Mouse (Mus musculus) liver, embryonic 14.5 days (tissue): ENCODE measurements at regions not wholly inside any gene's neighbourhood (a gene's known extent, or its start where the extent isn't known, plus 50 kb on each side); places are given as distances from the start of the nearest gene placed in this dataset.

Source experiments
- ATAC-seq: fragments of 200-750 bp; cut with Nextera tagmentation; 2 replicates; pipeline ENCODE4 v1.8.0; 2017; ENCODE audit warnings: moderate number of reproducible peaks, mild to moderate bottlenecking, moderate library complexity; ENCODE audit not compliant: insufficient read depth
- DNase-seq, 3 experiments: peaks; one replicate each; pipeline ENCODE4 v3.0.0-alpha.2; 2012 to 2013; ENCODE audit warnings: low read depth in 3 of 3, low spot score in 3 of 3
- H3K27ac ChIP-seq: fragments of 300-500 bp; sonication (generic); 2 replicates; pipeline ENCODE4 v1.5.1; 2014; ENCODE audit warnings: moderate library complexity, mild to moderate bottlenecking, control low read depth, inconsistent platforms
- H3K27me3 ChIP-seq: fragments of 300-500 bp; sonication (generic); 2 replicates; pipeline ENCODE4 v1.6.1; 2014; ENCODE audit warnings: mild to moderate bottlenecking, low read length, moderate library complexity; ENCODE audit not compliant: control insufficient read depth, insufficient read depth
- H3K36me3 ChIP-seq: fragments of 300-500 bp; sonication (generic); replicated peaks from 2 replicates; pipeline ENCODE4 v1.6.1; 2014; ENCODE audit warnings: low read depth; ENCODE audit not compliant: control insufficient read depth, insufficient read depth
- H3K4me1 ChIP-seq, 2 experiments: fragments of 200-500 bp in 1 of 2; fragments of 300-500 bp in 1 of 2; sonication (generic) in 1 of 2; replicated peaks; 2 replicates each; pipeline ENCODE4 v1.6.1; 2012 to 2014; ENCODE audit warnings: antibody characterized with exemption in 1 of 2, inconsistent platforms in 1 of 2, low read length in 1 of 2; ENCODE audit not compliant: control insufficient read depth in 2 of 2, insufficient read depth in 2 of 2
- H3K4me2 ChIP-seq: fragments of 300-500 bp; sonication (generic); 2 replicates; pipeline ENCODE4 v1.6.1; 2014; ENCODE audit warnings: low read depth, mild to moderate bottlenecking, control low read depth, moderate library complexity
- H3K4me3 ChIP-seq, 2 experiments: fragments of 200-500 bp in 1 of 2; fragments of 300-500 bp in 1 of 2; sonication (generic) in 1 of 2; 2 replicates each; pipeline ENCODE4 v1.5.1; 2012 to 2014; ENCODE audit warnings: low read depth in 2 of 2, low read length in 2 of 2, mild to moderate bottlenecking in 2 of 2, control low read depth in 1 of 2, inconsistent platforms in 1 of 2, moderate library complexity in 1 of 2; ENCODE audit not compliant: insufficient read depth in 1 of 2
- H3K9ac ChIP-seq: fragments of 300-500 bp; sonication (generic); replicated peaks from 2 replicates; pipeline ENCODE4 v1.6.1; 2014; ENCODE audit warnings: mild to moderate bottlenecking, control low read depth, moderate library complexity
- H3K9me3 ChIP-seq: fragments of 300-500 bp; sonication (generic); 2 replicates; pipeline ENCODE4 v1.6.1; 2016; ENCODE audit warnings: low read length, mixed read lengths; ENCODE audit not compliant: control insufficient read depth
- CTCF ChIP-seq: IDR thresholded peaks from 2 replicates; pipeline ENCODE4 v1.5.1; 2016; ENCODE audit warnings: antibody characterized with exemption, low read depth, control low read depth
- EP300 ChIP-seq: IDR thresholded peaks from 2 replicates; pipeline ENCODE4 v1.6.1; 2016; ENCODE audit warnings: antibody characterized with exemption, low read depth
- WGBS: fragments of 180-500 bp; shearing (Covaris S2); extraction: QIAGEN DNeasy Blood & Tissue Kit; methylation state at CpG from one replicate; pipeline ENCODE4 v1.1.7; 2014; ENCODE audit not compliant: insufficient replicate concordance; 5-methylcytosine and 5-hydroxymethylcytosine counted together

- H3K27ac ChIP-seq = no peak overlapping the region
Measured at GRCm38 (mm10) chr3:104288970-104289680, 69.0 kb upstream of the Magi3 start.

GRCm38 (mm10) chr3:104287900-104288299 is 67.7 kb upstream of the Magi3 start:
- ATAC-seq (no peak), DNase-seq (no peak)
- Histone ChIP-seq H3K4me3 (no peak overlapping the region), H3K9me3 (no peaks in the 10 kb centered on the region), H3K36me3 (no peaks in the 10 kb centered on the region), H3K27ac (no peak overlapping the region), H3K9ac (no peak overlapping the region), H3K4me1 (no peaks in the 10 kb centered on the region; a peak in 1 of 4 replicates), H3K4me2 (no peak overlapping the region), H3K27me3 (no peaks in the 10 kb centered on the region)
- TF ChIP-seq CTCF = no peak
- TF ChIP-seq EP300 = no peak

More at GRCm38 (mm10) chr3:104288970-104289680, 69.0 kb upstream of the Magi3 start:
- no peak for DNase-seq
- no peaks in the 10 kb centered on the region for H3K9me3 ChIP-seq
- no peak overlapping the region for H3K4me3 ChIP-seq
- WGBS = 60% methylated on average over 5 of the region's 5 CpGs
- no peaks in the 10 kb centered on the region for H3K27me3 ChIP-seq
- no peaks in the 10 kb centered on the region for H3K36me3 ChIP-seq
- H3K4me1 ChIP-seq = no peaks in the 10 kb centered on the region; a peak in 1 of 4 replicates
- no peak overlapping the region for H3K9ac ChIP-seq
- TF ChIP-seq CTCF = no peak
- no peak for TF ChIP-seq EP300
- no peak for ATAC-seq
- no peak overlapping the region for H3K4me2 ChIP-seq

GRCm38 (mm10) chr3:104284961-104285360 is 64.8 kb upstream of the Magi3 start:
- no peak for TF ChIP-seq CTCF
- no peak for TF ChIP-seq EP300
- no peak overlapping the region for H3K4me3 ChIP-seq
- DNase-seq (no peak), ATAC-seq (no peak)
- WGBS = 69% methylated on average over 2 of the region's 2 CpGs
- H3K27ac ChIP-seq = no peak overlapping the region
- H3K9ac ChIP-seq = no peak overlapping the region
- no peaks in the 10 kb centered on the region for H3K9me3 ChIP-seq
- no peak overlapping the region for H3K4me2 ChIP-seq
- no peaks in the 10 kb centered on the region for H3K27me3 ChIP-seq
- no peaks in the 10 kb centered on the region for H3K36me3 ChIP-seq
- H3K4me1 ChIP-seq = peaks cover 0 to 6% of the 10 kb centered on the region in 2 experiments; a peak in 2 of 4 replicates

GRCm38 (mm10) chr3:104283855-104284254 is 63.7 kb upstream of the Magi3 start:
- H3K27ac ChIP-seq = no peak overlapping the region
- ATAC-seq (no peak), DNase-seq (no peak)
- H3K4me3 ChIP-seq = no peak overlapping the region
- no peaks in the 10 kb centered on the region for H3K27me3 ChIP-seq
- TF ChIP-seq EP300 (no peak), CTCF (no peak)
- H3K36me3 ChIP-seq = no peaks in the 10 kb centered on the region
- H3K9ac ChIP-seq = no peak overlapping the region
- H3K4me2 ChIP-seq = no peak overlapping the region
- no peaks in the 10 kb centered on the region for H3K9me3 ChIP-seq
- WGBS = 60% methylated on average over 5 of the region's 5 CpGs
- H3K4me1 ChIP-seq = peaks cover 0 to 9% of the 10 kb centered on the region in 2 experiments; a peak in 2 of 4 replicates

DNA sequence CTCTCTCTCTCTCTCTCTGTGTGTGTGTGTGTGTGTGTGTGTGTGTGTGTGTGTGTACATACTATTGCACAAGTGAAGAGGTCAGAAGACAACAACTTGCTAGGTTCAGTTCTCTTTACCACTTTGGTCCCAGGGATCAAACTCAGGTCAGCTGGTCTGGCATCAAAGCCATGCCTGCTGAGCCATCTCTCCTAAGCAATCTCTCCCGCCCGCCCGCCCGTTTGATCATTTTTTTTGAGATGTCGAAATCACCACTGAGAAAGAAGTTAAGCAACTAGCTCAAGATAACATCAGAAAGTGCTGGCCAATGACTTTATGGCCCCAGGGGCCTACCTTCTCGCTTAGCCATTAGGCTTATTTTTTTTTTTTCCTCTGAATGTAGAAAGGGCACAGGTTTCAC is 59.3 kb upstream of the Magi3 start:
- 0 out of 2 replicates have a peak, but pooled peaks have one; percentile 45 for ATAC-seq
- DNase-seq = peak; percentile 5 to 14 (median 7)
- TF ChIP-seq EP300 (no peak), CTCF (no peak)
- H3K4me3 ChIP-seq = no peak overlapping the region
- H3K27ac ChIP-seq = no peak overlapping the region
- no peaks in the 10 kb centered on the region for H3K36me3 ChIP-seq
- H3K9me3 ChIP-seq = no peaks in the 10 kb centered on the region
- H3K4me1 ChIP-seq = peaks cover 0 to 9% of the 10 kb centered on the region in 2 experiments; a peak in 2 of 4 replicates
- no peak overlapping the region for H3K9ac ChIP-seq
- H3K27me3 ChIP-seq = no peaks in the 10 kb centered on the region
- no peak overlapping the region for H3K4me2 ChIP-seq
- WGBS = 43% methylated on average over 6 of the region's 6 CpGs
